Mouse (Mus musculus) v-Abl transformed pro-B cells (cell line): ENCODE data around the gene Scn2b.

Source experiments
- in situ Hi-C, 2 experiments: fragments of 400-800 bp; cut with MboI; formaldehyde crosslinking; loops; one replicate each; pipeline ENCODE4 v1.15.1; 2025; ENCODE audit not compliant: unreplicated experiment in 2 of 2

Gene Scn2b

DNA sequence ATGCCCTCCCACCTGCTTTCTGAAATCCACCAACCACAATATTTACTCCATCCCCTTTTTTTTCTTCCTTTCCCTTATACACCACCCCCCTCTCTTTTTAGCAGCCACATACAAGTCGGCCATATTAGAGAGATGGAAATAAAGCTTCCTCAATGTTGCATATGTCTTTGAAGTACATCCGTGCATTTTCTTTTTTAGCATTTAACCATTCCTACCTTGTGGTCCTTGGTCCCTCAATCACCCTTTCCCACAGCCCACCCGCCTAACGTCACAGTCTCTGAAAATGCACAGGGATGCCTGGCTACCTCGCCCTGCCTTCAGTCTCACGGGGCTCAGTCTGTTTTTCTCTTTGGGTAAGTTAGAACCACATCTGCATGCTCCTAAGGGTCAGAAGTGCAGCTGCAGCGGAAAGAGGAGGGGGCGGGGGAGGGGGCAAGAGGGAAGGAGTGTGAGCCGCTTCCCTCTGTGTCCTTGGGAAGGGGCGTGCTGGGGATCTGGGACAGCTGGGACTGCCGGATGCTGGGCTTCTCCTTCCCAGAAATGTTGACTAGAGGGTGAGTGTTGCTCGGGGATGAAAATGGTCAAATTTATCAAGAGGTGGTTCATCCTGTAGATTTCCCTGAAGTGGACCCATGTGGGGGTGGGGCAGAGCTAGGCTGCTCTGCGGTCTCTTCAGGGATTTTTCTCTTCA lies at the start of gene Scn2b:
Gene Scn2b (plus strand): TSS at position 42 of the 691 bp plus-strand sequence.
- in situ Hi-C loops: loop anchor here (5.0 to 10.0 kb wide), 3 partner anchors 61 to 91 kb away; partner anchors contain the start of gene Mpzl3 (in 2 of the 2)

DNA sequence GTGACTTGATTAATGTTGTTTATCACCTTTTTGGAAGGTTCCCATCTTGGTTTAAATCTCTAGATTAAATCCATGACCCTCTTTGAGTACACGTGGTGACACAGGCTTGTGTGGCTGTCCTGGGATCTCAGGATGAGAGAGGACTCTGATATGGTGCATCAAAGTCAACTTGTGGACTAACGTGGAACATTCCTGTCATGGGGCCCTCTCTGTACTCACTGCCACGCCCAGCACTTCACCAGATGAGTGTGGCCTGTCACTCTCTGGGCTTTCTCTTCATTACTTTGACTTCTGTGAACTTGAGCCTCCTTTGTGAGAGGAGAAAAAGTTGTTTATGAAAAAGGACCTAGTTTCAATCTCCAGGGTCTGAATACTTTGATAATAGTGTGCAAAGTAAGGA lies 45.8 kb upstream of the Scn2b start:
- in situ Hi-C loops: no loop called here

DNA sequence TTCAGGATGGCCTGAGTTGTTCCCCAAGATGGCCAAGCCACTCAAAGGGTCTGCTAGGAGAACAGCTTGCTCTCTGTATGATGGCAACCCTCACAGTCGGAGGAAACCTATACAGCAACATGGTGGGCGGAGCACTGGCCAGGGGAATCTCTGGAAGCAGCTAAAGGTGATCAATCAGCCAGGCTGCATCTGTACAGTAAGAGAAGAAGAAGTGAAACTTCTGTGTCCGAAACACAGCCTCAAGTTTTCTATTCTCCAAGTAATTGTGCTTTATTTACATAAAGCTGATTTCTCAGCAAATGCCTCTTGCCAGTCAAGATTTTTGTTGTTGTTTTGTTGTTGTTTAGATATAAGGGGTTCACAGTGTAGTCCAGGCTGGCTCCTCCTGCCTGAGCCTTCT lies 39.7 kb upstream of the Scn2b start:
- in situ Hi-C loops: no loop called here

DNA sequence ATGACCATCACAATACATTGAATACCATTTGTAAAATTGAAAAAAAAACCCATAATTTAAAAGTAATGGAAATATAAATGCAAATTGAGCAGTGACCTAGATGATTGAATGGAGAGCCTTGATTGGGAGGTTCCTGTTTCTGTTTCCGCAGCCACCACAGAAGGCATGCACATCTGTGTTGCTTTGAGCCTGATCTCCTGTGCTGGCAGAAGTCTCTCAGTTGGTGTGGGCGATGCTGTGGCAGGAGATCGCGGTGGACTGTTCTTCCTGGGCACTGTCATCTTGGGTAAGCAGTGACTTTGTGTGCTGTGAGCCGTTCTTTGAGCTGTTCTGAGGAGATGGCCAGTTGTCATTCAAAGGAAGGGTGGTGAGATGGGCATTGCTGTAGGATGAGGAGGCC lies 38.6 kb upstream of the Scn2b start, which contains the start of gene Jaml:
Gene Jaml (plus strand): TSS at position 173 of the 400 bp plus-strand sequence.
- in situ Hi-C loops: no loop called here

DNA sequence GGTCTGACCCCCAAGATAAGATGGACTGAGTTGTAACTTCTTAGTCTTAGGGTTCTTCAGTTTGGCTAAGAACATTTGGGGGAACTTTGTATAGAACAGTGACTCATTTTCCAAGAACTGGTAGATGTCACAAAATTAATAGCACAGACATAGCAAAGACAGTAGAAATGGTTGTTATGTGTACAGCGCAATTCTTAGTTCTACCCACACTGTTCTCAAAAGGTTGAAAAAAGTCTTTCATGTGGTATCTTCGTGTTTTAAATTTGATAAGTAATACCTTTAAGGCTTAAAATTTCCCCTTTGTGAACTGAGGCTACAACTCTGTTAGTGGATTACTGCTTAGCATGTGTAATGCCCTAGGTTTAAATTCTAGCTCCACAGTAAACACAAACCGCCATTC lies 34.5 kb upstream of the Scn2b start:
- in situ Hi-C loops: no loop called here

DNA sequence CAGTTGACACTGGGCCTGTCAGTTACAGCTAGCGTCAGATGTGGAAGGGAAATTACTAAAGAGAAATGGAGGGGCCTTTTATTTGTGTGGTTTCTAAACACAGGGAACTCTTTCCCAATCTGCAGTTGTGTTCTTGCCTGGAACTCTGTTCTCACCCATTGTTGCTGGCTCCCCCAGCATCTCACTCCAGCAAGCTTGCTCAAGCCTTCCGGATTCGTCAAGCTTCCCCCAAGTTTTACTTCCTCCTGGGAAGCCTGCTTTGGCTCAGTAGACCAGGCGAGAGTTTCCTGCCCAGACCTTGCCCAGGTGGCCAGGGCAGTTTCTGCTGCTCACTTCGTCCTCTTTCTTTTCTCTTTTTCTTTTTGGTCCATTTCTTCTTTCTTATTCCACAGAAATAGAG lies 33.0 kb upstream of the Scn2b start:
- in situ Hi-C loops: no loop called here

DNA sequence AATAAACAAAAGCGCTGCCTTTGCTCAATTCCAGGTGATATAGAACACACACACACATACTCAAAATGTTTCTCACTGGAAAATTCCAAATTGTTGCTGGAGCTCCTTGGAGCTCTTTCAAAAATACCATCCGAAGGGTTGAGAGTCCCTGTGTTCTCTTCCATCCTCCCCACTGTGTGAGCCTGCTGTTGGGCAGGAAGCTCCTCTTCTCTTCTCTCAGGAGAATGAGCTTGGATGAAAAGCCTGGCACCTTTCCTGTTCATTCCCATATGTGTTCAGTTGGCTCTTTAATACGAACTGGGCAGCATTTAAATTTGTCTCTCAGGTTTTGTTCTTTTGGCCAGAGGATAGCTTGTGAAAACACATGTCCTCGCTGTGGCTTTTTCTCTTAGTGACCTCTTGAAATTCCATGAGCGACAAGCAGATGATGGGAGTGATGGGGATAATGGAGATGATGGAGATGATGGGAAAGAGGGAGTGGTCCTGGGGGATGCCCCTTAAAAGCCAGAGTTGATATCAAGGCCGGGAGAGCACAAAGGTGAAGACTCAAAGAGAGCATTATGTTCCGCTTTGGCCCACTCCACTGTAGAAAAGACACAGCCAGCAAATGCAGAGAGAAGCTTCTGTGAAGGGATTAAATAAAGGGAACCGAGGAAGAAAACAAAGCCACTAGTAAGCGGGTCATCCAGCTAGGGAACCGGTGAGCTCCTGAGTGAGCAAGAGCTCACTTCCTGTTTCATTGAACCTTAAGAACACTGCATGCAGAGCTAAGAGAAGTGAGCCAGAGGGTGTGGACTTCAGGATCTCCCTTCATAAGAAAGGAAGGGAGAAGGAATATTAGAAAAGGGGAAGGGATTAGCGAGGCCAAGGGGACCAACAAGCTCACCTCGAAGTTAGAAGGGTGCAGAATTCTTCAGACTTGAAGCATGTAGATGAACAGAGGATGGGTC lies 31.6 kb upstream of the Scn2b start:
- in situ Hi-C loops: no loop called here

DNA sequence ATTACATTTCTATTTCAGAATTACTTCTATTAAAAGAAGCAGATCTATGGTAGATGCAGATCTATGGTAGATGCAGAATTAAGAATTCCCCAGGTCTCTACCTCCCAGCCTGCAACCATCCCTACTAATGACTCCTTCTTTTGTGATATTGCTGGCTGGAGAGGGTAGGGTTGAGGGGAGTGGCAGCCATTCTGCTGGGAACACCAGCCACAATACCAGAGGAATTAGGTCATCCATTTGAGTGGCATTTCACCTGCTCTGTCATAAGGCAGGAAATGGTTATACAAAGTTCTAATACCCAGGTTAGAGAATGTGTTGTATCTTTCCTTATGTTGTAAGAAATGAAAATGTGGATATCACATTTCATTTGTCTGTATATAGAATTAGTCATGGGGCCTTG lies 29.5 kb upstream of the Scn2b start:
- in situ Hi-C loops: no loop called here

DNA sequence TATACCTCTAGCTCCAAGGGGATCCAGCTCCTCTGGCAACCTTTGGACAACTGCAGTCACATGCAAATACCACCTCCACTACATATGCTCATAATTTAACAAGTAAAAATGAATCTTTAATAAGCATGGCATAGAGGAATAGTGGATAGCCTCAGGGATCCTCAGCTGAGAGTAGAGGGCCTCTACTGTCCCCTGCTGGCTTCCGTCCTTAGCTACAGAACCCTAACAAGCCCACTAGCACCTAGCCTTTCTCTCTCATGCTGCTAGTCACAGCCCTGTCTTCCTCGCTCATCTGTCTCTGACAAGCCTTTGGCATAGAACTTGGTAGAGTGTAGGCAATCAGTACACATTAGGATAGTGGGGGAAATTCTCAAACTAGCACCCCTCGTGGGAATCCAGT lies 26.8 kb upstream of the Scn2b start:
- in situ Hi-C loops: no loop called here

DNA sequence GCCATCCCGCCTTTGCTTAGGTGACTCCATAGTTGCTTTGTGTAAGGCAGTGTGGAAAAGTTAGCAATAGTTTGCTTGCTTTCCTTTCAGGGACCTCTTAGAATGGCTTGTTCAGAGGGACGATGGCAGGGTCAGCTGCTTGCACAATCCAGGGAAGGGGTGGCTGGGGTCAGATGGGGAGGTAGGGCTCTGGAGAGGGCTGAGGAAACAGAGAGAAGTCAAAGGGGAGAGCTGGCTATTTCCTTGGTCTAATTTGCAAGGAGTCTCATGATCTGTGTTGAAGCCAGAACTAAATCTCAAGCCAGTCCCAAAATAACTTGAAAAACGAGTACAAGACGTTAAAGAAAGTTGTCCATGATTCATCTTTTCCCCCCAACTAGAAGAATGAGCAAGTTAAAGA lies 24.9 kb upstream of the Scn2b start:
- in situ Hi-C loops: no loop called here

DNA sequence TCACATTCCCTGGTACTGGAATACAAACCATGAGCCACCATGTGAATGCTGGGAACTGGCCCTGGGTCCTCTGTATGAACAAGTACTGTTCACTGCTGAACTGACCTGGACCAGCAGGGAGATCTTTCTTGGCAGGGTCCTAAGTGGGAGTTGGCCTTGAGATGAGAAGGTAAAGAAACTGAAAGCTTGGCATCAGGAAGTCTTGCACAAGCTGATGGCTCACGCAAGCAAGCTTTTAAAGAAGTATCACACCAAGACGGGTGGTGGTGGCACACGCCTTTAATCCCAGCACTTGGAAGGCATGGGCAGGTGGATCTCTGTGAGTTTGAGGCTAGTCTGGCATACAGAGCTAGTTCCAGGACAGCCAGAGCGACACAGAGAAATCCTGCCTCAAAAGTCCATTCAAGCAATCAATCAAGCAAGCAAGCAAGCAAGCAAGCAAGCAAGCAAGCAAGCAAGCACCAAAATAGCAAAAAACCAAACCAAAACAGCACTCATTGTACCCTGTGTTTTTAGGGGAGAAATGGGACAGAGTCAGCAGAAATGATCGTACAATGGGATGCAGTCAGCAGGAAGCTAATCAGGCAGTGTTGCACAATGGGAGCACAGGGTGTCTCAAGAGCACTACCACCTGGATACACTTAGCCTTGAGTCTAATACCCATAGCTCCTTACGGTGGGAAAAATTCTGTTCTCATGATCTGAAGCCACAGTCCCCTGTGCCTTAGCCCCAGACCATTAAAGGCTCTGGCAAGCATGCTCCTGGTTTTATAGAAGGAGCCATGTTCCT lies 22.2 kb upstream of the Scn2b start:
- in situ Hi-C loops: no loop called here

DNA sequence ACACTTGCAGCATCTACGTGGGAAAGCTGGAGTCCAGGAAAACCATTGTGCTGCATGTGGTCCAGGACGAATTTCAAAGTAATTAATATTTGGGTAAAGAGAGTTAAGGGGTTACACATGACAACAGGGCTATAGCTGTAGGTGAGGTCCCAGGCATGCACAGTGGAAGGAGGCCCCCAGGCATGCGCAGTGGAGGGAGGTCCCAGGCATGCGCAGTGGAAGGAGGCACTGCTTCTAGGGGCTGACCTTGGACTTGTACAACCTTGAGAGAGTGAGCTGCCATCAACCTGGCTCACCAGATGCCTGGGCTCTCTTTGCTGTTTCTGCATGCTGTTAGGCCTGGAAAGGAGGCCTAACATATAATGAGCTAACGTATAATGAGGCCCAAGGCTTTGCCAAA lies 19.7 kb upstream of the Scn2b start:
- in situ Hi-C loops: no loop called here

DNA sequence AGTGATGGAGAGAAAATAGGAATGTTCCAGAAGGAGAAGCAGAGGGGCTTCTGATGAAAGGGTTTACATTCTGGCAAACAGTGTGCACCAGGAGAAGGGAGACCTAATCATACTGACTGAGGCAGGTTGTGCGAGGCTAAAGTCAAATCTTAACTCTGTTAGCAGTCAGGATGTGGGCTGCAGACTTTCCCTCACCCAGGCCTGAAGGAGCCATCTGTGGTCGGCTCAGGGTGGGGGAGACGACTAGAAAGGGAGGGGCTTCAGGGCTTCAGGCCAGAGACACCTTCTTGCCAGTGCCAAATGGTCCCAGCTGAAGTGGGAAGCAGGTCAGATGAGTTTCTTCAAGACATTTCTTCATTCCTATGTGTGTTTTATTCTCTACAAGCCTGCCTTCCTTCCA lies 19.2 kb upstream of the Scn2b start:
- in situ Hi-C loops: no loop called here

DNA sequence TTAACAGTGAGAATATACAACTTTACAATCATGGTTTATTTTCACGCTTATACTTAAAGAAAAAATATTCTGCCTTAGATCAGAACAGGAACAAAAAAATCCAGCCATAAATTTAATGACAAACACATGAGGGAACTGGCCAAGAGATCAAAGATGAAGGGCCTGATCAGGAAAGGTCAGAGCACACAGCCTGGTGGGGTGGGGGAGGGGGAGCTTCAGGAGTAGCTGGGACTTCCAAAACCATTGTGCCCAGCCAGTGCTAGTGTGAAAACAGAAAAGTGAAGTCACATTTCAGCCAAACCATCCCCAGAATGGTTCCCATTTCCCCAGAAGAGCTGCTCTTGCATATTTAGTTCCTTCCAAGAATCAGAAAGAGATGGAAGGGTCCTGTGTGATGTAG lies 15.1 kb upstream of the Scn2b start:
- in situ Hi-C loops: no loop called here

DNA sequence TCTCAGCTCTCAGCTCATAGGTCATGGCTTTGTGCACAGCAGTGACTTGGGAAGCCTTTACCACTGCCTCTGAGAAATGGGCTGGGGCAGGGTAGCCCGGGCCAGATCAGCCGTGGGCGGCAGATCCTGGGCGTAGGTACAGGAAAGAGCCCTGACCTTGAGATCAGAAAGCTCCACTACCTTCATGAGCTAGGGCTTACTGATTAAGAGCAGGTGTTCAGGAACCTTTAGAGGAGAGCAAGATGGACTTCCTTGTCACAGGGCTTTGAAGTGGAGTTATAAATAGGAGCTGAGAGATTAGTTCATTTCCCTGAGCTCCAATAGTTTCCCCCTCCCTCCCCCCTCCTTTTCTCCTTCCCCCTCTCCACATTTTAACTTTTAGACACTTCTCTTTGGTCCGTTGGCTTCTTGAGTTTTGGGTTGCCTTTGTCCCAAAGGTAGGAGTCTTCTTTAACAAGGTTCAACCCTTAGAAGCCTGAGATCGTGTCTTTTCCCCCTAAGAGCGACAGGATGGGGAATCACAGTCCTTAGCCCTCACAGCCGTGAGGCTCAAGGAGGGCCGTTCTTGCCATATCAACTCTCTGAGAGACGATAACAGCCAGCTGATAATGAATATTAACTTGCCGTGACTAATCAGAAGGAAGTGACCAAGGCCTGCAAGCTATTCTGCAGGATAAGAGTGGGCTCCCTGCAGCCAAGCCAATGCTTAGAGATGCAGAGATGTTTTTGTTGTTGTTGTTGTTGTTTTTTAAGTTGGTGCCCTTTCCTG lies 14.2 kb upstream of the Scn2b start:
- in situ Hi-C loops: no loop called here

DNA sequence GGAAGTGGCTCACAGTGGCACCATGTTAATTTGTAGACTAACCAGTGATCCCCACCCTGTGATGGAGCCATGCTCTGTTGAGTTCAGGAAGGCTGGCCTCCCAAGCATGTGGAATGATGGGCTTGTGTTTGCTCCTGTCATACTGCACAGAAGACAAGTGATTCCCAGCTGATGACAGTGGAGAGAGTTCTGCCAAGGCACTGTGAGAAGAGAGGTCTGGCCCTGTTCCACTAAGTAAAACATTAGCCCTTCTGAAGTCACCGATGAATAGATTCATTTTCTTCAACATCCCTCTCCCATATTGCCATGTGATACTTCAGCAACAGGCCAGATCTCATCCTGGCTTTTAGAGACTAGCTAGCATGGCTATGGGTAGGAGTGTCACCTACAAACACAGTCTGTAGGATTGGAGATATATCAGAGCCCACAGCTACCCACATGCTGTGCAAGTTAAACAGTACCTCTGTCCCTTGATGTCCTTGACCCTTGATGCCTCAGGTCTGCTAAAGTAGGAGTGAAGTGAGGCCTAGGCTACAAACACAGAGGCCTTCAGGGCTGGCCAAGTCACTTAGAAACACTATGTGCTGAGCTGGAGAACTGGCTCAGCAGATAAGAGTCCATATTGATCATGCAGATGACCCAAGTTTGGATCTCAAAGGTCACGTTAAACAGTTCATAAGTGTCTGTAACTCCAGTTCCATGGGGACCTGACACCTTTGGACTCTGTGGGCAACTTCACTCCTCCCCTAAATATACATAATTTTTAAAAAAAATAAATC lies 11.8 kb upstream of the Scn2b start:
- in situ Hi-C loops: no loop called here

DNA sequence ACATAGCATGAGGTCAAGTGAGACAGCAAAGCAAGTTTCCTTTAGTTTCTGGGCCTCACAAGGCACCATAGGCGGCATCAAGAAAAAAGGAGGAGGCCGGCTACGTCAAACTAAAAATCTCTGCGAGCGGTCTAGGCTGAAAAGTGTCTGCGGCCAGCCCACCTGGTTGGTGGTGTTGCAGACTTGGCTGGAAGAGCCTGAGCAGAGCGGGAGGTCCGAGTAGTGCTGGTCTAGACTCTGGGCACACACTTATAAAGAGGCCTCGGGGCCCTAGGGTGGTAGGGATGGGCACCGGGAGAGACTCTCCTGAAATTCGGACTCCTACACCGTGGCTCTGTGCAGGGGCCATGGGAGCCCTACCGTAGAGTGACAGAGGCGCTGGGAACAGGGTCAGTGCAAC lies 1.9 kb upstream of the Scn2b start:
- in situ Hi-C loops: loop anchor here (5.0 to 10.0 kb wide), 3 partner anchors 58 to 88 kb away; partner anchors contain the start of gene Mpzl3 (in 2 of the 2)

DNA sequence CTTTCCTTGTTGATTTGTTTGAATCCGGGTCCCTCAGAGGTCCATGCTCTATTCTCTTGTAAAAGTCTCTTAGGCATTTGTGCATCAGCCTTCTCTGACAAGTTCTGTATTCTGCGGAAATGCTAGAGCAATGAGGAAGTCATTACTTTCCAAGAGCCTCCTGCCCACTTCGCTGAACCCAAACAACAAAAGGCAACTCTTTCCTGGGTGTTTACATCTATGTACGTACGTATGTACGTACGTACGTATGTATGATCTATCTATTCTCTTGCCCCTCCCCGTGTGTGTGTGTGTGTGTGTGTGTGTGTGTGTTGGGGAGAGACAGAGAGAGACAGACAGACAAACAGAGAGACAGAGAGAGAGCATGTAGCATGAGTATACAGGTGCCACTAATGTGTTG lies 763 bp upstream of the Scn2b start:
- in situ Hi-C loops: loop anchor here (5.0 to 10.0 kb wide), 3 partner anchors 60 to 90 kb away; partner anchors contain the start of gene Mpzl3 (in 2 of the 2)

DNA sequence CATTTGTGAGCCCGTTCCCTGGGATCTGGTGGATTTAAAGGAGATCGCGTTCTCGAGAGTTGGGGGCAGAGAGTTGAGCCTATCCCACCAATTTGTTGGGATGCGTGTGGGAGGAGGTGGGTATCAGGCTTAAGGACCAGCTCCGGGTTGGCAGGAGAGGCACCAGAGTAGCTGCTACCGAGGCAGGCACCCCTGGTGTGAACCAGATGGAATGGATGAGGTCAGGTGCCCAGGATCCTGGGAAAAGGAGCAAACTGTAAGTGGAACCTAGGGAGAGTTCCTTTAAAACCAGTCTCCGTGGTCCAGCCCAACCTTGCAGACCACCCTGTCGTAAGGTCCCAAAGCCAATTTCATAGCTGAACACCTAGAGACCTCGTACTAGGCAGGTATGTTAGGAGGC lies 970 bp downstream of the Scn2b start:
- in situ Hi-C loops: loop anchor here (5.0 to 10.0 kb wide), 3 partner anchors 61 to 91 kb away; partner anchors contain the start of gene Mpzl3 (in 2 of the 2)
